Mouse (Mus musculus) CH12.LX (cell line): ENCODE results near the gene Hectd2. TPM values are rescaled to one million over a fixed set of nuclear protein-coding genes. Genes with fewer than 3 reads are reported as not detected.

Source experiments
- DNase-seq: peaks from one replicate; pipeline ENCODE4 v3.0.0-alpha.2; 2013; ENCODE audit errors: extremely low read depth
- H3K27ac ChIP-seq: 2 replicates; pipeline ENCODE4 v1.5.1; 2012; ENCODE audit warnings: low read depth, mild to moderate bottlenecking, control low read depth, moderate library complexity; ENCODE audit not compliant: insufficient read depth
- H3K27me3 ChIP-seq: replicated peaks from 2 replicates; pipeline ENCODE3; 2012; ENCODE audit warnings: inconsistent platforms
- H3K36me3 ChIP-seq, 2 experiments: replicated peaks in 1 of 2; 2 replicates each; pipeline versions ENCODE3 to v1.6.1; 2012; ENCODE audit warnings: inconsistent platforms in 1 of 2, low read length in 1 of 2, mild to moderate bottlenecking in 1 of 2, mixed read lengths in 1 of 2, moderate library complexity in 1 of 2; ENCODE audit not compliant: control insufficient read depth in 1 of 2, insufficient read depth in 1 of 2
- H3K4me1 ChIP-seq, 2 experiments: 2 replicates each; pipeline ENCODE4 v1.6.1; 2012; ENCODE audit warnings: inconsistent platforms in 1 of 2, moderate library complexity in 1 of 2; ENCODE audit not compliant: insufficient read depth in 2 of 2, control insufficient read depth in 1 of 2
- H3K4me2 ChIP-seq: 2 replicates; pipeline ENCODE4 v1.6.1; 2012; ENCODE audit warnings: low read depth, mild to moderate bottlenecking, control low read depth; ENCODE audit not compliant: poor library complexity, insufficient read depth, severe bottlenecking
- H3K4me3 ChIP-seq, 3 experiments: fragments of 150-350 bp in 1 of 3; sonication (generic) in 1 of 3; replicated peaks in 1 of 3; 2 replicates each; pipeline versions ENCODE3 to v1.5.1; 2011 to 2012; ENCODE audit warnings: low read depth in 2 of 3, low read length in 2 of 3, mild to moderate bottlenecking in 2 of 3, moderate library complexity in 2 of 3, control low read depth in 1 of 3, improper control_type of control experiment in 1 of 3, inconsistent platforms in 1 of 3, mixed read lengths in 1 of 3; ENCODE audit not compliant: poor library complexity in 1 of 3
- H3K79me2 ChIP-seq: replicated peaks from 2 replicates; pipeline ENCODE4 v1.6.1; 2012; ENCODE audit warnings: mild to moderate bottlenecking, moderate library complexity; ENCODE audit not compliant: control insufficient read depth, poor library complexity, insufficient read depth, severe bottlenecking; ENCODE audit errors: extremely low read depth
- H3K9ac ChIP-seq: 2 replicates; pipeline ENCODE4 v1.6.1; 2012; ENCODE audit warnings: low read depth, mild to moderate bottlenecking, control low read depth, moderate library complexity; ENCODE audit not compliant: insufficient read depth
- H3K9me3 ChIP-seq: replicated peaks from 2 replicates; pipeline ENCODE3; 2012; ENCODE audit warnings: low read length, inconsistent platforms, mixed read lengths
- BHLHE40 ChIP-seq: IDR thresholded peaks from 2 replicates; pipeline ENCODE4 v1.6.1; 2011; ENCODE audit warnings: mild to moderate bottlenecking, low read depth, low read length, improper control_type of control experiment
- CHD2 ChIP-seq: IDR thresholded peaks from 2 replicates; pipeline ENCODE4 v1.6.1; 2011; ENCODE audit warnings: low read length, improper control_type of control experiment
- ETS1 ChIP-seq: conservative IDR thresholded peaks from 2 replicates; pipeline ENCODE4 v1.6.1; 2012; ENCODE audit warnings: low read depth, mild to moderate bottlenecking, inconsistent platforms, low read length, improper control_type of control experiment, moderate library complexity
- MAFK ChIP-seq: IDR thresholded peaks from 2 replicates; pipeline ENCODE4 v1.6.1; 2011; ENCODE audit warnings: low read length, improper control_type of control experiment; ENCODE audit not compliant: insufficient replicate concordance
- MAX ChIP-seq: IDR thresholded peaks from 2 replicates; pipeline ENCODE4 v1.6.1; 2011; ENCODE audit warnings: low read length, improper control_type of control experiment
- MAZ ChIP-seq: IDR thresholded peaks from 2 replicates; pipeline ENCODE4 v1.6.1; 2012; ENCODE audit warnings: low read depth, mild to moderate bottlenecking, inconsistent platforms, low read length, improper control_type of control experiment, moderate library complexity
- MEF2A ChIP-seq: IDR thresholded peaks from 2 replicates; pipeline ENCODE4 v1.6.1; 2014; ENCODE audit warnings: low read depth, mild to moderate bottlenecking, inconsistent platforms, low read length, improper control_type of control experiment, borderline replicate concordance
- MYC ChIP-seq: IDR thresholded peaks from 2 replicates; pipeline ENCODE4 v1.6.1; 2011; ENCODE audit warnings: low read depth, mild to moderate bottlenecking, improper control_type of control experiment, low read length
- NELFE ChIP-seq: IDR thresholded peaks from 2 replicates; pipeline ENCODE4 v1.6.1; 2011; ENCODE audit warnings: low read depth, low read length, improper control_type of control experiment
- PAX5 ChIP-seq: IDR thresholded peaks from 2 replicates; pipeline ENCODE4 v1.6.1; 2012; ENCODE audit warnings: low read length, inconsistent platforms, mixed read lengths
- RCOR1 ChIP-seq: conservative IDR thresholded peaks from 2 replicates; pipeline ENCODE4 v1.6.1; 2012; ENCODE audit warnings: low read depth, mild to moderate bottlenecking, inconsistent platforms, low read length, improper control_type of control experiment
- SMC3 ChIP-seq: IDR thresholded peaks from 2 replicates; pipeline ENCODE4 v1.6.1; 2011; ENCODE audit warnings: low read depth, low read length, improper control_type of control experiment
- TBP ChIP-seq: conservative IDR thresholded peaks from 2 replicates; pipeline ENCODE4 v1.6.1; 2011; ENCODE audit warnings: low read depth, low read length, improper control_type of control experiment
- TCF12 ChIP-seq: IDR thresholded peaks from 2 replicates; pipeline ENCODE4 v1.6.1; 2014; ENCODE audit warnings: low read depth, mild to moderate bottlenecking, inconsistent platforms, low read length, improper control_type of control experiment
- UBTF ChIP-seq: IDR thresholded peaks from 2 replicates; pipeline ENCODE4 v1.6.1; 2012; ENCODE audit warnings: low read depth, mild to moderate bottlenecking, inconsistent platforms, low read length, improper control_type of control experiment, moderate library complexity
- USF1 ChIP-seq: IDR thresholded peaks from 2 replicates; pipeline ENCODE4 v1.6.1; 2014; ENCODE audit warnings: low read depth, mild to moderate bottlenecking, inconsistent platforms, low read length, improper control_type of control experiment
- USF2 ChIP-seq: conservative IDR thresholded peaks from 2 replicates; pipeline ENCODE4 v1.6.1; 2011; ENCODE audit warnings: low read depth, low read length, improper control_type of control experiment
- ZC3H11A ChIP-seq: IDR thresholded peaks from 2 replicates; pipeline ENCODE4 v1.6.1; 2012; ENCODE audit warnings: low read depth, mild to moderate bottlenecking, inconsistent platforms, low read length, improper control_type of control experiment
- ZNF384 ChIP-seq: IDR thresholded peaks from 2 replicates; pipeline ENCODE4 v1.6.1; 2012; ENCODE audit warnings: low read depth, low read length, improper control_type of control experiment, inconsistent platforms
- dilution Hi-C: fragments of 300-500 bp; cut with MboI; formaldehyde crosslinking; loops from 2 replicates; pipeline ENCODE4 v1.14.3; 2020; ENCODE audit warnings: low sequenced_read_pairs; ENCODE audit not compliant: extremely low pct_unique_long_range_greater_than_20kb, extremely low pct_ligation_motif_present
- in situ Hi-C: fragments of 300-500 bp; cut with MboI; formaldehyde crosslinking; loops from 3 replicates; pipeline ENCODE4 v1.14.3; 2019; ENCODE audit warnings: low sequenced_read_pairs, low pct_ligation_motif_present, low pct_unique_long_range_greater_than_20kb, mixed read lengths
- polyA plus RNA-seq: library from polyadenylated mRNA; unstranded; fragments of >175 nt; gene quantifications from 2 replicates; pipeline ENCODE4 v1.2.1, GENCODE M21; 2012; ENCODE audit warnings: low read depth; ENCODE audit not compliant: insufficient read length
- total RNA-seq, 2 experiments: library from RNA; depleted of rRNA; stranded (reverse); fragments of 300-350 nt in 1 of 2; fragments of >200 nt in 1 of 2; gene quantifications; 2 replicates each; pipeline ENCODE4 v1.2.3; 2012 to 2014

Gene Hectd2
- total and polyA plus RNA-seq, 3 experiments = 0.08 to 0.78 (median 0.56) TPM

- peaks cover 9 to 44% of the 10 kb centered on the region in 2 experiments for H3K4me1 ChIP-seq
- H3K27ac ChIP-seq = no peak overlapping the region
- H3K4me3 ChIP-seq = no peak overlapping the region
- no peaks in the 10 kb centered on the region for H3K27me3 ChIP-seq
- H3K9ac ChIP-seq = no peak overlapping the region
- DNase-seq = no peak
- H3K9me3 ChIP-seq = peaks cover 2% of the 10 kb centered on the region
- dilution Hi-C loops = no loop called here
- no peaks in the 10 kb centered on the region for H3K79me2 ChIP-seq
- no peak overlapping the region for H3K4me2 ChIP-seq
- TF ChIP-seq USF1 (no peak), SMC3 (no peak), MYC (no peak), RCOR1 (no peak), MAFK (no peak), ETS1 (no peak), USF2 (no peak)
- H3K36me3 ChIP-seq = no peaks in the 10 kb centered on the region
- in situ Hi-C loops = no loop called here
Observed at GRCm38 (mm10) chr19:36663918-36664317, 109.5 kb downstream of the Hectd2 start.

- peaks cover 2% of the 10 kb centered on the region for H3K9me3 ChIP-seq
- dilution Hi-C loops = no loop called here
Observed at GRCm38 (mm10) chr19:36664417-36664816, 110.0 kb downstream of the Hectd2 start.

GRCm38 (mm10) chr19:36665206-36665605, 110.8 kb downstream of the Hectd2 start:
- Histone ChIP-seq H3K9me3 (peaks cover 2% of the 10 kb centered on the region), H3K9ac (no peak overlapping the region), H3K79me2 (no peaks in the 10 kb centered on the region), H3K4me3 (no peak overlapping the region), H3K4me2 (no peak overlapping the region), H3K4me1 (peaks cover 15 to 49% of the 10 kb centered on the region in 2 experiments), H3K36me3 (no peaks in the 10 kb centered on the region), H3K27ac (no peak overlapping the region), H3K27me3 (no peaks in the 10 kb centered on the region)
- TF ChIP-seq UBTF (no peak), SMC3 (no peak), USF1 (no peak), MAZ (no peak), ZNF384 (no peak), PAX5 (no peak), RCOR1 (no peak), MAX (no peak), TCF12 (no peak), ZC3H11A (no peak), NELFE (no peak), TBP (no peak)
- in situ Hi-C loops = no loop called here
- no peak for DNase-seq
- dilution Hi-C loops = no loop called here

More at GRCm38 (mm10) chr19:36664417-36664816, 110.0 kb downstream of the Hectd2 start:
- TF ChIP-seq TBP (no peak), BHLHE40 (no peak), MEF2A (no peak), ETS1 (no peak), USF2 (no peak), CHD2 (no peak)
- Histone ChIP-seq H3K4me3 (no peak overlapping the region), H3K36me3 (no peaks in the 10 kb centered on the region), H3K4me1 (peaks cover 13 to 47% of the 10 kb centered on the region in 2 experiments), H3K79me2 (no peaks in the 10 kb centered on the region), H3K27me3 (no peaks in the 10 kb centered on the region), H3K27ac (no peak overlapping the region), H3K4me2 (no peak overlapping the region), H3K9ac (no peak overlapping the region)
- no peak for DNase-seq
- in situ Hi-C loops = no loop called here
